Mouse (Mus musculus) gastrocnemius, postnatal 14 days (tissue): ENCODE data around the gene Dhcr7. TPM values are rescaled to one million over a fixed set of nuclear protein-coding genes. Genes with fewer than 3 reads are reported as not detected.

Experiments used
- microRNA-seq, 2 experiments: library from miRNA; unstranded; fragments of <30 nt; microRNA quantifications; one replicate each; pipeline ENCODE4 v1.2.0; 2021
- total RNA-seq, 2 experiments: library from RNA; stranded (reverse); gene quantifications; 2 replicates each; pipeline ENCODE4 v1.2.3; 2021

Dhcr7 gene
- total RNA-seq, 2 experiments from 2014 or later: 5.8 to 8.8 TPM

Small RNA genes lying within 50 kb of the gene (microRNA-seq; reads per million reads assigned to microRNA genes)
- 0 reads per million in 2 experiments for gene Gm22064

Other genes with a start within 250 kb of the Dhcr7 start
- 10 to 100 TPM; 35.9 to 39.4 TPM for gene Cars, start 223.1 kb upstream of the Dhcr7 start, total RNA-seq
- gene Tnfrsf26, start 194.4 kb upstream of the Dhcr7 start, total RNA-seq: under 1 TPM; 0.31 to 0.44 TPM
- 1 to 10 TPM; 1.5 to 3.0 TPM for gene Tnfrsf22, start 173.5 kb upstream of the Dhcr7 start, total RNA-seq
- gene Tnfrsf23, start 137.3 kb upstream of the Dhcr7 start, total RNA-seq: 1 to 10 TPM; 3.2 to 4.0 TPM
- 10 to 100 TPM; 27.8 to 29.4 TPM for gene Osbpl5, start 66.2 kb upstream of the Dhcr7 start, total RNA-seq
- gene Mrgprg, start 56.2 kb upstream of the Dhcr7 start, total RNA-seq: not detected
- gene Mrgpre, start 38.6 kb upstream of the Dhcr7 start, total RNA-seq: 1 to 10 TPM; 1.0 to 1.1 TPM
- 1 to 10 TPM; 3.6 to 3.9 TPM for gene Nadsyn1, start 296 bp upstream of the Dhcr7 start, total RNA-seq
- gene Gm498, start 43.7 kb downstream of the Dhcr7 start, total RNA-seq: not detected
- gene Shank2, start 178.8 kb downstream of the Dhcr7 start, total RNA-seq: under 1 TPM; 0.07 to 0.39 TPM